Mouse (Mus musculus): Measurements from ENCODE around the gene Cfap126. TPM values are rescaled to one million over a fixed set of nuclear protein-coding genes. Genes with fewer than 3 reads are reported as not detected.

Gene Cfap126
- polyA plus RNA-seq, 1 experiment, result 45.5 TPM

- no peak overlapping the region for H3K4me3 ChIP-seq (replicated peaks; ENCODE audit: extremely low read depth, low read depth, low read length)
- WGBS, result 47% methylated on average over 2 of the region's 2 CpGs
- no peak for TF ChIP-seq CTCF (IDR thresholded peaks at IDR 0.05; ENCODE audit: insufficient read depth, low read length)
- no peak for TF ChIP-seq POLR2A (IDR thresholded peaks at IDR 0.05; ENCODE audit: borderline replicate concordance, extremely low read depth, low read depth, low read length)
- H3K4me1 ChIP-seq (ENCODE audit: control insufficient read depth, insufficient read depth, low read length), result 0 out of 2 replicates have a peak, but pooled peaks cover 3% of the 10 kb centered on the region
- DNase-seq, result no peak
Observed at GRCm38 (mm10) chr1:171101033-171101432, 12.7 kb upstream of the Cfap126 start.

- H3K4me3 ChIP-seq (replicated peaks; ENCODE audit: extremely low read depth, low read depth, low read length), result peak overlapping the region; percentile 89
- under 1% methylated on average over 40 of the region's 40 CpGs for WGBS
- TF ChIP-seq POLR2A (IDR thresholded peaks at IDR 0.05; ENCODE audit: borderline replicate concordance, extremely low read depth, low read depth, low read length), result no peak
- no peak for TF ChIP-seq CTCF (IDR thresholded peaks at IDR 0.05; ENCODE audit: insufficient read depth, low read length)
- peak; percentile 80 for DNase-seq
- 0 out of 2 replicates have a peak, but pooled peaks cover 3% of the 10 kb centered on the region for H3K4me1 ChIP-seq (ENCODE audit: control insufficient read depth, insufficient read depth, low read length)
Observed at GRCm38 (mm10) chr1:171101733-171102546, 11.8 kb upstream of the Cfap126 start.

GRCm38 (mm10) chr1:171102547-171103177, 11.1 kb upstream of the Cfap126 start:
- peak overlapping the region; percentile 89 for H3K4me3 ChIP-seq (replicated peaks; ENCODE audit: extremely low read depth, low read depth, low read length)
- 0 out of 2 replicates have a peak, but pooled peaks cover 3% of the 10 kb centered on the region for H3K4me1 ChIP-seq (ENCODE audit: control insufficient read depth, insufficient read depth, low read length)
- peak; percentile 84 for DNase-seq
- TF ChIP-seq CTCF (IDR thresholded peaks at IDR 0.05; ENCODE audit: insufficient read depth, low read length), result no peak
- TF ChIP-seq POLR2A (IDR thresholded peaks at IDR 0.05; ENCODE audit: borderline replicate concordance, extremely low read depth, low read depth, low read length), result no peak
- WGBS, result under 1% methylated on average over 35 of the region's 35 CpGs

- TF ChIP-seq CTCF (IDR thresholded peaks at IDR 0.05; ENCODE audit: insufficient read depth, low read length) (no peak), POLR2A (IDR thresholded peaks at IDR 0.05; ENCODE audit: borderline replicate concordance, extremely low read depth, low read depth, low read length) (no peak)
- H3K4me3 ChIP-seq (replicated peaks; ENCODE audit: extremely low read depth, low read depth, low read length), result peak overlapping the region; percentile 13
- DNase-seq, result no peak
- WGBS, result 23% methylated on average over 10 of the region's 10 CpGs
- 0 out of 2 replicates have a peak, but pooled peaks cover 3% of the 10 kb centered on the region for H3K4me1 ChIP-seq (ENCODE audit: control insufficient read depth, insufficient read depth, low read length)
Observed at GRCm38 (mm10) chr1:171103179-171103840, 10.4 kb upstream of the Cfap126 start.

GRCm38 (mm10) chr1:171105226-171105625, 8.5 kb upstream of the Cfap126 start:
- H3K4me1 ChIP-seq (ENCODE audit: control insufficient read depth, insufficient read depth, low read length), result 0 out of 2 replicates have a peak, but pooled peaks cover 3% of the 10 kb centered on the region
- WGBS, result 79% methylated on average over 6 of the region's 6 CpGs
- no peak overlapping the region for H3K4me3 ChIP-seq (replicated peaks; ENCODE audit: extremely low read depth, low read depth, low read length)
- no peak for DNase-seq
- TF ChIP-seq CTCF (IDR thresholded peaks at IDR 0.05; ENCODE audit: insufficient read depth, low read length) (no peak), POLR2A (IDR thresholded peaks at IDR 0.05; ENCODE audit: borderline replicate concordance, extremely low read depth, low read depth, low read length) (no peak)

GRCm38 (mm10) chr1:171109620-171110019, 4.1 kb upstream of the Cfap126 start:
- 63% methylated on average over 9 of the region's 9 CpGs for WGBS
- DNase-seq, result no peak
- TF ChIP-seq POLR2A (IDR thresholded peaks at IDR 0.05; ENCODE audit: borderline replicate concordance, extremely low read depth, low read depth, low read length) (no peak), CTCF (IDR thresholded peaks at IDR 0.05; ENCODE audit: insufficient read depth, low read length) (no peak)
- peaks cover 5% of the 10 kb centered on the region; the same call in 1 of the 2 replicates for H3K4me1 ChIP-seq (ENCODE audit: control insufficient read depth, insufficient read depth, low read length)
- H3K4me3 ChIP-seq (replicated peaks; ENCODE audit: extremely low read depth, low read depth, low read length), result no peak overlapping the region

GRCm38 (mm10) chr1:171110659-171111019, 3.1 kb upstream of the Cfap126 start:
- DNase-seq, result peak; percentile 21
- WGBS, result 24% methylated on average over 15 of the region's 15 CpGs
- TF ChIP-seq POLR2A (IDR thresholded peaks at IDR 0.05; ENCODE audit: borderline replicate concordance, extremely low read depth, low read depth, low read length) (no peak), CTCF (IDR thresholded peaks at IDR 0.05; ENCODE audit: insufficient read depth, low read length) (no peak)
- H3K4me3 ChIP-seq (replicated peaks; ENCODE audit: extremely low read depth, low read depth, low read length), result peak overlapping the region; percentile 82
- peaks cover 5% of the 10 kb centered on the region; the same call in 1 of the 2 replicates for H3K4me1 ChIP-seq (ENCODE audit: control insufficient read depth, insufficient read depth, low read length)

GRCm38 (mm10) chr1:171111020-171111780, 2.5 kb upstream of the Cfap126 start:
- under 1% methylated on average over 38 of the region's 38 CpGs for WGBS
- Histone ChIP-seq H3K4me1 (ENCODE audit: control insufficient read depth, insufficient read depth, low read length) (peaks cover 5% of the 10 kb centered on the region; the same call in 1 of the 2 replicates), H3K4me3 (replicated peaks; ENCODE audit: extremely low read depth, low read depth, low read length) (peak overlapping the region; percentile 82)
- DNase-seq, result peak; percentile 93
- TF ChIP-seq CTCF (IDR thresholded peaks at IDR 0.05; ENCODE audit: insufficient read depth, low read length) (peak; percentile 83), POLR2A (IDR thresholded peaks at IDR 0.05; ENCODE audit: borderline replicate concordance, extremely low read depth, low read depth, low read length) (no peak)
